Mouse (Mus musculus): ENCODE measurements around the gene Gnas.

GRCm38 (mm10) chr2:174340893-174341580, 56.9 kb downstream of the Gnas start:
- TF ChIP-seq CTCF (IDR thresholded peaks at IDR 0.05; ENCODE audit: control insufficient read depth, insufficient read depth, insufficient read length) = no peak
- no peak for TF ChIP-seq USF1 (IDR thresholded peaks at IDR 0.05; ENCODE audit: low read depth)
- no peak for TF ChIP-seq MAX (IDR thresholded peaks at IDR 0.05)
